In the genomic region with DNA sequence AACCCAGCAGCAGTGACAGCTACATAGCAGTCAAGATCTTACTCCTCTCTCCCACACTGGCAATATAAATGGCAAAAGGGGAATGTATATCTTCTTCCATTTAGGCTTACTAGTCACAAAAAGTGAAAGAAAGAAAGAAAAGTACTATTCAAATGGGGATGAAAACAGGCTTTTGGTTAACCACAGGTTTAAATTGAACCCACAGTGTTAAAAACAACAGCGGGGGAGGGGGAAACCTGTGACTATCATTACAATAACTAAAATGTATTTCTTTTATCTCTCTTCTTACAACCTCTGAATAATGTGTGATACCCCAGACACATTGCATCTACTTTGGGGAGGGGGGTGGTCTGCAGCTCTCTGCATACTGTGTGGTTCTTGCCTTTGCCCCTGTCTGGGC, we compare ENCODE assay signal across 16 mouse cellular contexts. TPM values are rescaled to one million over a fixed set of nuclear protein-coding genes. Genes with fewer than 3 reads are reported as not detected.
"Had no signal": no experiment of that assay in that cellular context is flagged by ENCODE, and none has a peak within 500 bp of the region (broad histone marks: within the 10 kb centered on the region; RNA-seq: fewer than 3 reads in every experiment).

No protein-coding gene starts in this region.

- H3K4me3 ChIP-seq: kidney, embryonic 15.5 days; left cerebral cortex, adult 2 months; limb, embryonic 10.5 days; liver, embryonic 15.5 days; megakaryocyte, embryonic 14.5 days; neural tube, embryonic 15.5 days had no signal

- ATAC-seq: midbrain, embryonic 16.5 days had no signal

- H3K4me1 ChIP-seq: limb, embryonic 10.5 days; liver, embryonic 15.5 days had no signal

- H3K9me3 ChIP-seq: kidney, embryonic 15.5 days; limb, embryonic 10.5 days; liver, embryonic 15.5 days; megakaryocyte, embryonic 14.5 days; neural tube, embryonic 15.5 days had no signal

- H3K4me2 ChIP-seq: kidney, embryonic 15.5 days; liver, embryonic 11.5 days; liver, embryonic 15.5 days; lung, embryonic 14.5 days; midbrain, embryonic 11.5 days; neural tube, embryonic 15.5 days had no signal

- DNase-seq: kidney, adult 2 months; kidney, postnatal 14 days; lung, embryonic 14.5 days; lung, postnatal 10 days; right cerebral cortex, adult 18-20 months; right cerebral cortex, postnatal 25 days had no signal

- H3K27ac ChIP-seq: kidney, embryonic 15.5 days; left cerebral cortex, adult 2 months; limb, embryonic 10.5 days; liver, embryonic 15.5 days; macrophage; neural tube, embryonic 15.5 days had no signal

- H3K9ac ChIP-seq: kidney, embryonic 15.5 days; liver, embryonic 15.5 days; lung, embryonic 14.5 days; neural tube, embryonic 15.5 days had no signal

- H3K27me3 ChIP-seq: kidney, embryonic 15.5 days; liver, embryonic 15.5 days; neural tube, embryonic 15.5 days had no signal

- H3K36me3 ChIP-seq: liver, embryonic 15.5 days had no signal

RNA-seq across cellular contexts. Expression of a gene that starts 55.9 kb away (rescaled TPM):
- polyA plus RNA-seq: macrophage had no signal
